Mouse (Mus musculus): ENCODE measurements around the gene Trabd2b.

The Trabd2b gene

GRCm38 (mm10) chr4:114605670-114606069 is 199.1 kb downstream of the Trabd2b start:
- no peak for DNase-seq (ENCODE audit: low spot score)

- no peak for DNase-seq (ENCODE audit: low spot score)
These were observed 201.3 kb downstream of the Trabd2b start for GRCm38 (mm10) chr4:114607873-114608272.

GRCm38 (mm10) chr4:114609297-114609696 is 202.8 kb downstream of the Trabd2b start:
- DNase-seq (ENCODE audit: low spot score), result no peak

- DNase-seq (ENCODE audit: low spot score), result no peak
These were observed 204.8 kb downstream of the Trabd2b start for GRCm38 (mm10) chr4:114611166-114611929.

- DNase-seq (ENCODE audit: low spot score), result no peak
These were observed 205.5 kb downstream of the Trabd2b start for GRCm38 (mm10) chr4:114612032-114612431.

- DNase-seq (ENCODE audit: low spot score), result no peak
These were observed 206.3 kb downstream of the Trabd2b start for GRCm38 (mm10) chr4:114612827-114613226.

GRCm38 (mm10) chr4:114614086-114614485 is 207.6 kb downstream of the Trabd2b start:
- DNase-seq (ENCODE audit: low spot score), result no peak

GRCm38 (mm10) chr4:114615765-114616164 is 209.2 kb downstream of the Trabd2b start:
- DNase-seq (ENCODE audit: low spot score), result no peak

GRCm38 (mm10) chr4:114622929-114623328 is 216.4 kb downstream of the Trabd2b start:
- DNase-seq (ENCODE audit: low spot score), result no peak

GRCm38 (mm10) chr4:114624114-114624910 is 217.8 kb downstream of the Trabd2b start:
- DNase-seq (ENCODE audit: low spot score), result no peak

GRCm38 (mm10) chr4:114625357-114625756 is 218.8 kb downstream of the Trabd2b start:
- no peak for DNase-seq (ENCODE audit: low spot score)

- DNase-seq (ENCODE audit: low spot score), result no peak
These were observed 219.4 kb downstream of the Trabd2b start for GRCm38 (mm10) chr4:114625920-114626319.

- DNase-seq (ENCODE audit: low spot score), result no peak
These were observed 221.3 kb downstream of the Trabd2b start for GRCm38 (mm10) chr4:114627674-114628293.

- DNase-seq (ENCODE audit: low spot score), result no peak
These were observed 229.4 kb downstream of the Trabd2b start for GRCm38 (mm10) chr4:114635889-114636288.

GRCm38 (mm10) chr4:114636324-114636723 is 229.8 kb downstream of the Trabd2b start:
- DNase-seq (ENCODE audit: low spot score), result no peak

GRCm38 (mm10) chr4:114637120-114637519 is 230.6 kb downstream of the Trabd2b start:
- no peak for DNase-seq (ENCODE audit: low spot score)

- no peak for DNase-seq (ENCODE audit: low spot score)
These were observed 235.9 kb downstream of the Trabd2b start for GRCm38 (mm10) chr4:114642469-114642868.

GRCm38 (mm10) chr4:114643679-114644208 is 237.2 kb downstream of the Trabd2b start:
- no peak for DNase-seq (ENCODE audit: low spot score)

GRCm38 (mm10) chr4:114645341-114645740 is 238.8 kb downstream of the Trabd2b start:
- DNase-seq (ENCODE audit: low spot score), result no peak

GRCm38 (mm10) chr4:114646825-114647681 is 240.5 kb downstream of the Trabd2b start:
- DNase-seq (ENCODE audit: low spot score), result no peak

GRCm38 (mm10) chr4:114647689-114648088 is 241.2 kb downstream of the Trabd2b start:
- DNase-seq (ENCODE audit: low spot score), result no peak

Data from c-Kit-positive CD71-positive TER-119-positive erythroid progenitor cells, embryonic 14.5 days (primary cell).